Mouse (Mus musculus) hindbrain, postnatal 0 days (tissue): ENCODE data around the gene Spata17. TPM values are rescaled to one million over a fixed set of nuclear protein-coding genes. Genes with fewer than 3 reads are reported as not detected.

Source experiments
- ATAC-seq: fragments of 200-750 bp; cut with Nextera tagmentation; 2 replicates; pipeline ENCODE4 v1.8.0; 2017; ENCODE audit warnings: mild to moderate bottlenecking, moderate TSS enrichment, moderate library complexity
- DNase-seq: peaks from one replicate; pipeline ENCODE4 v3.0.0-alpha.2; 2015; ENCODE audit warnings: low spot score
- H3K27ac ChIP-seq: fragments of 300-500 bp; sonication (generic); 2 replicates; pipeline ENCODE4 v1.5.1; 2014; ENCODE audit warnings: mild to moderate bottlenecking
- H3K27me3 ChIP-seq: fragments of 300-500 bp; sonication (generic); 2 replicates; pipeline ENCODE4 v1.6.1; 2014; ENCODE audit warnings: low read length, mixed read lengths; ENCODE audit not compliant: insufficient read depth
- H3K36me3 ChIP-seq: fragments of 300-500 bp; sonication (generic); 2 replicates; pipeline ENCODE4 v1.6.1; 2014; ENCODE audit warnings: low read length, mixed read lengths; ENCODE audit not compliant: insufficient read depth
- H3K4me1 ChIP-seq: fragments of 300-500 bp; sonication (generic); 2 replicates; pipeline ENCODE4 v1.6.1; 2014; ENCODE audit warnings: antibody characterized with exemption, low read length, mixed read lengths; ENCODE audit not compliant: insufficient read depth
- H3K4me2 ChIP-seq: fragments of 300-500 bp; sonication (generic); 2 replicates; pipeline ENCODE4 v1.6.1; 2014; ENCODE audit warnings: low read depth, mild to moderate bottlenecking, low read length, moderate library complexity, mixed read lengths
- H3K4me3 ChIP-seq: fragments of 300-500 bp; sonication (generic); 2 replicates; pipeline ENCODE4 v1.5.1; 2014; ENCODE audit warnings: low read length
- H3K9ac ChIP-seq: fragments of 300-500 bp; sonication (generic); replicated peaks from 2 replicates; pipeline ENCODE4 v1.6.1; 2014; ENCODE audit warnings: mild to moderate bottlenecking, low read length, moderate library complexity, mixed read lengths
- H3K9me3 ChIP-seq: fragments of 300-500 bp; sonication (generic); 2 replicates; pipeline ENCODE4 v1.6.1; 2016; ENCODE audit warnings: low read length, mixed read lengths
- CTCF ChIP-seq: IDR thresholded peaks from 2 replicates; pipeline ENCODE4 v1.5.1; 2016; ENCODE audit warnings: antibody characterized with exemption, control low read depth, low read depth
- WGBS: fragments of 180-500 bp; shearing (Covaris S2); extraction: QIAGEN DNeasy Blood & Tissue Kit; methylation state at CpG from one replicate; pipeline ENCODE4 v1.1.7; 2014; 5-methylcytosine and 5-hydroxymethylcytosine counted together
- polyA plus RNA-seq: library from polyadenylated mRNA; unstranded; fragments of >200 nt; fragmentation: Nextera tagmentation; extraction: Ambion mirVana; gene quantifications from 2 replicates; pipeline ENCODE4 v1.2.1, GENCODE M21; 2015
- total RNA-seq: library from RNA; depleted of rRNA; stranded (reverse); fragments of >200 nt; gene quantifications from 2 replicates; pipeline ENCODE4 v1.2.3, GENCODE M21; 2014

Gene Spata17
- total and polyA plus RNA-seq, 2 experiments from 2014 or later: 0.98 to 1.9 TPM

GRCm38 (mm10) chr1:187238061-187238460, 22.8 kb upstream of the Spata17 start:
- Histone ChIP-seq H3K9ac (no peak overlapping the region), H3K27me3 (no peaks in the 10 kb centered on the region), H3K4me3 (no peak overlapping the region), H3K9me3 (no peaks in the 10 kb centered on the region), H3K27ac (no peak overlapping the region), H3K36me3 (no peaks in the 10 kb centered on the region), H3K4me2 (no peak overlapping the region), H3K4me1 (no peaks in the 10 kb centered on the region)
- WGBS: 92% methylated on average over 4 of the region's 4 CpGs
- TF ChIP-seq CTCF: no peak
- ATAC-seq: no peak
- DNase-seq: no peak

- Histone ChIP-seq H3K9me3 (no peaks in the 10 kb centered on the region), H3K4me2 (no peak overlapping the region), H3K36me3 (no peaks in the 10 kb centered on the region), H3K4me3 (no peak overlapping the region), H3K9ac (no peak overlapping the region), H3K27me3 (no peaks in the 10 kb centered on the region), H3K27ac (no peak overlapping the region), H3K4me1 (no peaks in the 10 kb centered on the region)
- no peak for DNase-seq
- no peak for ATAC-seq
- WGBS: 81% methylated on average over 6 of the region's 6 CpGs
- TF ChIP-seq CTCF: no peak
These were observed 21.0 kb upstream of the Spata17 start for GRCm38 (mm10) chr1:187236296-187236695.

- no peak for ATAC-seq
These were observed 19.9 kb upstream of the Spata17 start for GRCm38 (mm10) chr1:187235161-187235560.

GRCm38 (mm10) chr1:187232996-187233615, 17.8 kb upstream of the Spata17 start:
- Histone ChIP-seq H3K9ac (no peak overlapping the region), H3K4me1 (no peaks in the 10 kb centered on the region), H3K4me2 (no peak overlapping the region), H3K36me3 (no peaks in the 10 kb centered on the region), H3K27me3 (no peaks in the 10 kb centered on the region), H3K9me3 (no peaks in the 10 kb centered on the region), H3K4me3 (no peak overlapping the region), H3K27ac (no peak overlapping the region)
- ATAC-seq: no peak
- 72% methylated on average over 7 of the region's 7 CpGs for WGBS
- peak; percentile 21; the same call in 1 of the 2 replicates for TF ChIP-seq CTCF
- DNase-seq: no peak

More at GRCm38 (mm10) chr1:187235161-187235560, 19.9 kb upstream of the Spata17 start:
- Histone ChIP-seq H3K4me1 (no peaks in the 10 kb centered on the region), H3K27ac (no peak overlapping the region), H3K9me3 (no peaks in the 10 kb centered on the region), H3K4me3 (no peak overlapping the region), H3K27me3 (no peaks in the 10 kb centered on the region), H3K4me2 (no peak overlapping the region), H3K9ac (no peak overlapping the region), H3K36me3 (no peaks in the 10 kb centered on the region)
- WGBS: 91% methylated on average over 3 of the region's 3 CpGs
- DNase-seq: no peak
- TF ChIP-seq CTCF: no peak

- H3K4me3 ChIP-seq: no peak overlapping the region
- 78% methylated on average over 14 of the region's 14 CpGs for WGBS
- H3K9ac ChIP-seq: no peak overlapping the region
- no peaks in the 10 kb centered on the region for H3K36me3 ChIP-seq
- no peak overlapping the region for H3K4me2 ChIP-seq
- no peak for TF ChIP-seq CTCF
- no peak overlapping the region for H3K27ac ChIP-seq
- ATAC-seq (no peak), DNase-seq (no peak)
- no peaks in the 10 kb centered on the region for H3K9me3 ChIP-seq
- no peaks in the 10 kb centered on the region for H3K4me1 ChIP-seq
- no peaks in the 10 kb centered on the region for H3K27me3 ChIP-seq
These were observed 17.1 kb upstream of the Spata17 start for GRCm38 (mm10) chr1:187232196-187232955.

GRCm38 (mm10) chr1:187230255-187230654, 15.0 kb upstream of the Spata17 start:
- Histone ChIP-seq H3K4me3 (no peak overlapping the region), H3K4me1 (no peaks in the 10 kb centered on the region), H3K9ac (no peak overlapping the region), H3K36me3 (no peaks in the 10 kb centered on the region; the same call in 1 of the 2 replicates), H3K9me3 (no peaks in the 10 kb centered on the region), H3K4me2 (no peak overlapping the region), H3K27me3 (no peaks in the 10 kb centered on the region), H3K27ac (no peak overlapping the region)
- TF ChIP-seq CTCF: no peak
- ATAC-seq (no peak), DNase-seq (no peak)
- 82% methylated on average over 5 of the region's 5 CpGs for WGBS
